Comparison of ENCODE assay signal across 20 mouse cellular contexts in the genomic region with DNA sequence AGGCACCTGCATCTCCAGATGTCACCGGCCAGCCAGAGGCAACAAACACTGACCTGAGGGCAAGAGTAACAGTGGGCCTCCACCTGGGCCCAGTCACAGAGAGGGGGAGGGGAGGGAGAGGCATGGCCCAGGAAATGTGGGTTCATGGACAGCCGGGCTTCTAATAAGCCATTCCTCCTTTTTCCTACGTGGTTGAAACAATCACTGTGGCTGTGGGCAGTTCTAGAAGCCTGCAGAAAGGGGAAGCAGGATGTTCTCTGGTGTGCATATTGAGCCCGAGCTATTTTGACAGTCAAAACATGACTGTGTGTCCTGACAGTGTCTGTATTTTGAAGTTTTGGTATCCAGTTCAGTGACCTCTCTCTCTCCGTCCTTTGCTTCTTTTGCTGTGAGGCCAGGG. TPM values are rescaled to one million over a fixed set of nuclear protein-coding genes. Genes with fewer than 3 reads are reported as not detected.
DNase-seq lines count a peak whose midpoint lies in the region; ATAC-seq and TF ChIP-seq lines count a peak whose summit lies in the region.
"Had no signal": no experiment of that assay in that cellular context is flagged by ENCODE, and none has a peak within 500 bp of the region (broad histone marks: within the 10 kb centered on the region; RNA-seq: fewer than 3 reads in every experiment).

No protein-coding gene starts in this region.

- no peak overlapping the region for H3K4me3 ChIP-seq in bone marrow macrophage, adult 2 months (ENCODE audit: insufficient read depth, low read length)
- H3K4me3 ChIP-seq in forebrain, embryonic 11.5 days (ENCODE audit: low read depth, low read length): no peak overlapping the region
- H3K4me3 ChIP-seq in forebrain, embryonic 13.5 days: no peak overlapping the region
- H3K4me3 ChIP-seq: hindbrain, embryonic 10.5 days; limb, embryonic 15.5 days had no signal

- no peak overlapping the region for H3K9ac ChIP-seq in forebrain, embryonic 11.5 days (ENCODE audit: low read length)
- no peak overlapping the region for H3K9ac ChIP-seq in forebrain, embryonic 13.5 days
- H3K9ac ChIP-seq: forebrain, postnatal 0 days; limb, embryonic 15.5 days had no signal

- no peaks in the 10 kb centered on the region for H3K27me3 ChIP-seq in forebrain, embryonic 11.5 days (ENCODE audit: control insufficient read depth, insufficient read depth, low read length)
- H3K27me3 ChIP-seq in forebrain, embryonic 13.5 days: no peaks in the 10 kb centered on the region
- H3K27me3 ChIP-seq: limb, embryonic 15.5 days had no signal

- H3K4me1 ChIP-seq in bone marrow macrophage, adult 2 months (ENCODE audit: control insufficient read depth, insufficient read depth, low read length): peaks cover 8% of the 10 kb centered on the region
- no peaks in the 10 kb centered on the region for H3K4me1 ChIP-seq in forebrain, embryonic 11.5 days (replicated peaks; ENCODE audit: control insufficient read depth, insufficient read depth, low read length)
- no peaks in the 10 kb centered on the region for H3K4me1 ChIP-seq in forebrain, embryonic 13.5 days
- H3K4me1 ChIP-seq: limb, embryonic 15.5 days had no signal

- H3K4me2 ChIP-seq in forebrain, embryonic 11.5 days (ENCODE audit: low read depth, low read length, severe bottlenecking): no peak overlapping the region
- H3K4me2 ChIP-seq in forebrain, embryonic 13.5 days: no peak overlapping the region
- H3K4me2 ChIP-seq: limb, embryonic 15.5 days had no signal

- no peak for TF ChIP-seq POLR2A in bone marrow macrophage, adult 2 months (IDR thresholded peaks at IDR 0.05; ENCODE audit: borderline replicate concordance, low read depth, low read length)

- no peaks in the 10 kb centered on the region for H3K36me3 ChIP-seq in forebrain, embryonic 11.5 days (ENCODE audit: control insufficient read depth, insufficient read depth, low read length)
- H3K36me3 ChIP-seq in forebrain, embryonic 13.5 days (ENCODE audit: poor library complexity, severe bottlenecking): no peaks in the 10 kb centered on the region
- H3K36me3 ChIP-seq: hindbrain, embryonic 10.5 days; limb, embryonic 15.5 days had no signal

- 71% methylated on average over 5 of the region's 5 CpGs for WGBS in forebrain, embryonic 11.5 days
- 76% methylated on average over 5 of the region's 5 CpGs for WGBS in forebrain, embryonic 13.5 days

- peak overlapping the region; percentile 33 for H3K27ac ChIP-seq in bone marrow macrophage, adult 2 months (ENCODE audit: insufficient read depth, low read depth, low read length)
- no peak overlapping the region for H3K27ac ChIP-seq in forebrain, embryonic 11.5 days (ENCODE audit: low read depth, low read length)
- H3K27ac ChIP-seq in forebrain, embryonic 13.5 days: no peak overlapping the region
- H3K27ac ChIP-seq: hindbrain, embryonic 10.5 days; hindbrain, postnatal 0 days; limb, embryonic 15.5 days had no signal

- 0 out of 2 replicates have a peak, but pooled peaks have one; percentile 19 for ATAC-seq in neutrophil, adult 5-6 weeks (ENCODE audit: extremely low read depth, insufficient number of reproducible peaks, low FRiP score, poor library complexity, severe bottlenecking)
- no peak for ATAC-seq in forebrain, embryonic 11.5 days (replicated peaks; ENCODE audit: low FRiP score)
- no peak for ATAC-seq in forebrain, embryonic 13.5 days
- ATAC-seq: forebrain, postnatal 0 days; hindbrain, postnatal 0 days; intestine, postnatal 0 days had no signal

- no peaks in the 10 kb centered on the region for H3K9me3 ChIP-seq in forebrain, embryonic 11.5 days (ENCODE audit: control insufficient read depth, low read length)
- H3K9me3 ChIP-seq in forebrain, embryonic 13.5 days (replicated peaks): no peaks in the 10 kb centered on the region
- H3K9me3 ChIP-seq: G1E; hindbrain, embryonic 10.5 days; limb, embryonic 15.5 days had no signal

- DNase-seq in spleen, postnatal 36 days (ENCODE audit: low spot score in 2 of 2): peak; percentile 48 to 61
- no peak for DNase-seq in spleen, postnatal 14 days (ENCODE audit: low spot score in 2 of 2)
- DNase-seq in forebrain, embryonic 11.5 days (ENCODE audit: low spot score): no peak
- DNase-seq in neural tube, embryonic 10.5 days (ENCODE audit: extremely low spot score, low spot score): no peak
- DNase-seq: adrenal gland, postnatal 10 days; cerebellum, adult 11 months; embryo, embryonic 11 days; forebrain, postnatal 0 days; heart, adult 18-20 months; layer of hippocampus, postnatal 36 days; lung, postnatal 14 days; right cerebral cortex, postnatal 4 days had no signal

- TF ChIP-seq CTCF in bone marrow macrophage, adult 2 months (IDR thresholded peaks at IDR 0.05; ENCODE audit: low read depth, low read length): no peak

RNA-seq across cellular contexts. Expression of a gene that starts 7.2 kb away (rescaled TPM):
- 12.7 and 12.8 TPM in 2 replicates for polyA plus RNA-seq in bone marrow macrophage, adult 2 months (2012; ENCODE audit: insufficient read depth, insufficient read length, missing spikeins)
- 15.2 and 16.5 TPM in 2 replicates for total RNA-seq in neutrophil, adult 5-6 weeks (2017)
- 6.0 and 6.1 TPM in 2 replicates for polyA plus RNA-seq in forebrain, embryonic 11.5 days (2014; fragmentation: Nextera tagmentation; extraction: Ambion mirVana)
- 4.2 and 4.5 TPM in 2 replicates for polyA plus RNA-seq in forebrain, embryonic 13.5 days (2015; fragmentation: Nextera tagmentation; extraction: Ambion mirVana)

RNA-seq across cellular contexts. Expression of a gene that starts 7.3 kb away (rescaled TPM):
- polyA plus RNA-seq in bone marrow macrophage, adult 2 months (2012; ENCODE audit: insufficient read depth, insufficient read length, missing spikeins): 267 and 297 TPM in 2 replicates
- total RNA-seq in neutrophil, adult 5-6 weeks (2017): 401 and 405 TPM in 2 replicates
- polyA plus RNA-seq in forebrain, embryonic 11.5 days (2014; fragmentation: Nextera tagmentation; extraction: Ambion mirVana): 36.8 and 37.6 TPM in 2 replicates
- 26.4 and 29.5 TPM in 2 replicates for polyA plus RNA-seq in forebrain, embryonic 13.5 days (2015; fragmentation: Nextera tagmentation; extraction: Ambion mirVana)

RNA-seq across cellular contexts. Expression of a gene that starts 31.6 kb away (rescaled TPM):
- 6.7 and 10.8 TPM in 2 replicates for polyA plus RNA-seq in bone marrow macrophage, adult 2 months (2012; ENCODE audit: insufficient read depth, insufficient read length, missing spikeins)
- total RNA-seq in neutrophil, adult 5-6 weeks (2017): 9.1 and 9.4 TPM in 2 replicates
- polyA plus RNA-seq in forebrain, embryonic 11.5 days (2014; fragmentation: Nextera tagmentation; extraction: Ambion mirVana): 30.3 and 30.9 TPM in 2 replicates
- polyA plus RNA-seq in forebrain, embryonic 13.5 days (2015; fragmentation: Nextera tagmentation; extraction: Ambion mirVana): 17.7 and 18.0 TPM in 2 replicates

Comparison
In these comparisons a context has a peak if more than half of its experiments do, and no peak if none do; other contexts are left out.
1. DNase-seq: peak in spleen, postnatal 36 days (2 of 2); none in spleen, postnatal 14 days (0 of 2), forebrain, embryonic 11.5 days (single experiment) and neural tube, embryonic 10.5 days (single experiment).